Mouse (Mus musculus) right cerebral cortex, adult 18-20 months (tissue): ENCODE data around the gene Lkaaear1.

Experiments
- DNase-seq: peaks from one replicate; pipeline ENCODE4 v3.0.0; 2022; ENCODE audit warnings: mixed read lengths

Lkaaear1 gene

DNA sequence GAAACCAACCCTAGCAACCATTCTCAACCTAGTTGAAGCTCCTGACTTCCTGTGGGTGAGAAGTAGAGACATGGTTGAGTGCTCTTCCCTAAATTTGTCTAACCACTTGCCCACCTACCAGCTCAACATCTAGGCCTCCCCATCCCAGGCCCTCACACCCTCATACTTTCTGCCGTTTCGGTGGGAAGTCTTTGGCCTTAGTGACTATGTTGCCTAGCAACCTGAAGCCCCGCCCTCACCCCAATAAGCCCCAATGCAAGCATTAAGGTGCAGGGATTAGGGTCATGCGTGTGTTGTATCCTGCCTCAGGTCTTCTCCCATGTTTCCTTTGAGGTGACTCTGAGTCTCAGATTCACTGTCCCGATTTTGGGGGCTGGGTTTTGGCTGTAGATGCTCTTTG is at the start of gene Lkaaear1:
TSS of gene Lkaaear1 (minus strand) at position 202 of the 400 bp plus-strand sequence.
- DNase-seq = no peak

DNA sequence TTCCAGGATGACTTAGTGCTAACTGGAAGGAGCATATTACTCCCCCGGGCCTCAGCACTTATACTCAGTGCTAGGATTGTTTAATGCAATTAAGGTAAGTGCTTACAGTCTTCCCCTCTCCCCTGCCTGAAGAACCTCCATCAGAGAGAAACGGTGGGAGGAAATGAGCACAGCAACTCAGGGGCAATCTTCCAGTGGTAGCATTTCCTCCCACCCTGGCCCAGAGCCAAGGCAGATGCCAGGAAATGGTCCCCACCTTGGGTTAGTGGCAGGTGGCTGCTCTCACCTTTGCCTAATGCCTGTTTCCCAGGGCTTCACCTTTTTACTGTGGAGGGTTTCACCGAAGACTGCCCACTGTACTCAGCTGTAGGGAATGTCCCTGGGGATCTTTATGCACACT is 31.8 kb upstream of the Lkaaear1 start:
- DNase-seq = no peak

DNA sequence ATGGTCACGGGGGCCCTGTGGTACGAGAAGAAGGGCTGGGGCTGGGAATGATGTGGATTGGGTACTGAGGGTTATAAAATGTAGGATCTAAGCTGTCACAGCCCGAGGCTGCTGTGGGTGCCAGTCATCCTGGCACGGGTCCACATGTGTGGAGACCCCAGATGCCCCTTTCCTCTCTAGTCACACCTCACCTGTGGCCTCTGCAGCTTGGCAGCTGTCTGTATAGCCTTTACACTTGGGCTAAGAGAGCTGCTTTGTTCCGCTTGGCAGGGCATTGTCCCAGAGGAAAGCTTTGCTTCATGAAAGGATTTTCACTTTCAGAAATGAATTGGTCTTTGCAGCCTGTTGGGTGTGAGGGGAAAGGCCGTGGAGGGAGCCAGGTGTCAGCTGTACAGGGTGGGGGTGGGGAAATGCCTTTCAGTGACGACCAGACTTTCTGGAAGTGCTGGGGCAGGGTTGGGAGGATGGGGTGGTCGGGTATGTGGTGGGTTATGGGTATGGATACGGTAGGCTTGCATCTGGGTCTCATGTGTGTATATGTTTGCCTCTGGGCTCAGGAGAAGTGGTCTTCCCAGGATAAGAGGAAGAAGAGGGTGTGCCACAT is 29.5 kb upstream of the Lkaaear1 start:
- DNase-seq = no peak

DNA sequence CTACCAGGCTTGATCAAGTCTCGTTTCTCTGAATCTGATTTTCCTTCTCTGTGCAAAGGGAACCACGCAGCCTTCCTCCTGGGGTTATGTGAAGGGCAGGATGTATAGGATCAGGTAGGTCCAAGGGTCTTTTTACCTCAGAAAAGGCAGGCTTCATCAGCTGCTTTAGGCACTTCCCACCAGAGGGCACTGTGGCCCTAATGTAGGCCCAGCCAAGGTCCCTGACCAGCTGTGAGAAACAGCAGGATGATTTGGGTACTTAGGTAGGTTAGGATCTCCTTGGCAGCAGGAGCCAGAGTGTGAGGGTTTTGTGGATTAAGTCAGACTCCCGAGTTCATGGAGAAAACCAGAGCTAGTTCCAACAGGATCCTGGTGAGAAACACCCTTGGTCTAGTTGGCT is 24.0 kb upstream of the Lkaaear1 start:
- no peak for DNase-seq

DNA sequence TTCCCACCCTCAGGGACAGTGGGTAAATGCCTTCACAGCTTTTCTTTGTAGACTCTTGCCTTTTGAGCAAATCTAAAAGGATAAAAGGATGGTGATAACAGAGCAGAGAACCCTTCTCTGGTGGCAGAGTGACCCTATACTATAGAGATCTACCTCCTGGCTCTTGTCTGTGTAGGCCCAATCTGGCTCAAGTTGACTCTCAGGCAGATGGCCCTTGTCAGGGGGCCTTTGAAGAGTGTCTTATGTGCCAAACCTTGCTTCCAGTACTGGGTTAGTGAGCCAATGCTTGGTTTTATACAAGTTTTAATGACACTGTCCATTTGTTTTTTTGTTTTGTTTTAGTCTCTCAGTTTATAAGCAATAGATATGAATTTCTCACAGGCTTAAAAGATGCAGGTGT is 23.0 kb upstream of the Lkaaear1 start:
- DNase-seq = no peak

DNA sequence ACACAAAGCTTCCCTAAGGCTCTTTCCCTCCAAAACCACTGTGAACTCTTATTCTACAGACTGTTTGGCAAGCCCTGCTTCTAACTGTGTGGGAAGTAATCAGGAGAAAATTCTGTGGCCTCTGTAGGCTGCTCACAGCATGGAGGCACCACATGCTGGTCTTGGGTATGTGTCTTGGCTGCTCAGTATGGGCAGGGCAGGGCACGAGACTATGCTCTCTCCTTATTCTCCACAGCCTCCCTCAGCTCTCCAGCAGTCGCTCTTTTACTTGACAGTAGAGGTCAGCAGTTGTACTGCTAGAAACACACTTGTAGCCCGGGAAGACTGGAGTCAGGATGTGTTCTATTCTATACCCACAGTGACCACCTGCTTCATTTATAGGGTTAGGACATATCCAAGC is 21.8 kb upstream of the Lkaaear1 start:
- no peak for DNase-seq

DNA sequence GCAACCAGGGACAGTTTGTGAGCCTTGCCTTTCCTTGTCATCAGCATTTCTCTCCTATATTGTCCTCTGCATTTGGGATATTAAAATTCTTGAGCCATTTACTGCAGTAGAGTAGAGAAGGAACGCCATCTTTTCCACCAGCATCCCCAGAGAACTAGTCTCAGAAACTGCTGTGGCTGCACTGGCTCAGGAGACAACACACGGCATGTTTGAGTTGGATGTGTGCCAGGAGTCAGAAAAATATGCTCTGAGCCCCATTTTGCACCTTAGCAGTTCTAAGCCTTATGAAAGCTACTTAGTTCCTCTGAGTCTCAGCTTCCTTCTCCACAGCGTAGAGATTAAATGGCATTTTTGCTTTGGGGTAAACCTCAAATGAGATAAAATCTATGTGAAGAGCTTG is 18.7 kb upstream of the Lkaaear1 start:
- no peak for DNase-seq

DNA sequence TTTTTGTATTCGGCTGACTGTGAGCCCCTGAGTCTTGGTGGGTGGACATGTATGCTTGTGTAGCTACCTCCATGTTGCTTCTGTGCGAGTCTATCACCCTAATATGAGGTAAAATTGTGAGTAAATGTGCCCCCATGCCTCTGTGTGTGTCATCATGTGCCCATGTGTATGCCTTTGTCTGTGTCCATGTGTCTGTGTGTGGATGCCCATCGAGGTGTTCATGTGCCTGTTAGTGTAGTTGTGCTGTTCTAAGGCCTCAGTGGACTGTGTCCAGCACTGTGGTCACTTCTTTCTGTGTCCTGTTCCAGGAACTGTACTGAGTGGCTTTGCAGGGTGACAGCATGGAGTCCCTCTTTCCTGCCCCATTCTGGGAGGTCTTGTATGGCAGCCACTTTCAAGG is 17.1 kb upstream of the Lkaaear1 start:
- no peak for DNase-seq

DNA sequence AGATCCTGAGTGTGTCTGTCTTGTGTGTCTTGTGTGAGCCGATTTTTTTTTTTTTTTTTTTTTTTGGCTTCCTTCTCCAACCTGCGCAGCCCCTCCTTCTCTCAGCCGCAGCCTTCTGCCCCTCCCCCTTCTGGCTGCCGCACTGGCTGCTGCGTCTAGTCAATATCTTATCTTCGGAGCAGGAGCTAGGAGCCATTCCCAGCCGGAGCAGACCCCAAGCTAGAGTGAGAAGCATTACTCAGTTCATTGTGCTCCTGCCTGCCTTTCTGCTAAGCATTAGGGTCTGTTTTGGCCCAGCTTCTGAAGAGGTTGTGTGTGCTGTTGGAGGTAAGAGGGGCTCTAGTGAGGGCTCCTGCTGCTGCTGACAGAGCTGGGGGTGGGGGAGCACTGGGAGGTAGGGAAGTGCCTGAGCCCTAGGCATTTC is 16.7 kb upstream of the Lkaaear1 start, which contains the start of gene Oprl1:
TSS of gene Oprl1 (plus strand) at position 114 of the 424 bp plus-strand sequence.
- DNase-seq = peak; percentile 78

DNA sequence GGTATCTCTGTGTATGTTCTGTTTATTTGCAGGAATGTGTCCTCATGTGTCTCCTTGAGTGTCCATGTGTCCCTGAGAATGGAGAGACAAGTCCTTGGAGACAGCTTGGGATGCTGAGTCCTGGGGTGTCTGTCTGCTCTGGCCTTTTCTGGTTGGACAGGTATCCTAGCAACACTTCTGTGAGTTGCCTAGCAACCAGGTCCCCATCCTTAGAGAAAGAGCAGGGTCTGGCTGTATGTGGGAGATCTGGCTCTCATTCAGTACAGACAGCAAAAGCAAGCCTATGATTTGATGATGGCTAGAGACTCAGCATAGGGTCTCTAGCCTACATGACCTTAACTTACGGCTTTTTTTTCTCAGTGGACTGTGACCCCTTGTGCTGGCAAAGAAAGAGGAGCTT is 15.5 kb upstream of the Lkaaear1 start:
- DNase-seq = peak; percentile 75

DNA sequence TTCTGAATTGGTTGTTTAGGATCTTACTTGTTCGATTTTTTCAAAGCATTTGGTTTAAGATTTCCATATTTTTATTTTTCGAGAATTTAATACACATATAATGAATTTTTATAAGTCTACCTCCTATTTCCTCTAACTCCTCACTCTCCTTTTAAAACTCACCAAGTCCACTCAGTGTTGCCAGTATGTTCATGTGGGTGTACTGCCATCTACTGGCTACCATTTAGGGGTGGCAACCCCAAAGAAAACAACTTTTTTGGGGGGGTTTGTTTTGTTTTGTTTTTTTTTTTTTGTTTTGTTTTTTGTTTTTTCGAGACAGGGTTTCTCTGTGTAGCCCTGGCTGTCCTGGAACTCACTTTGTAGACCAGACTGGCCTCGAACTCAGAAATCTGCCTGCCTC is 8.4 kb upstream of the Lkaaear1 start:
- DNase-seq = no peak

DNA sequence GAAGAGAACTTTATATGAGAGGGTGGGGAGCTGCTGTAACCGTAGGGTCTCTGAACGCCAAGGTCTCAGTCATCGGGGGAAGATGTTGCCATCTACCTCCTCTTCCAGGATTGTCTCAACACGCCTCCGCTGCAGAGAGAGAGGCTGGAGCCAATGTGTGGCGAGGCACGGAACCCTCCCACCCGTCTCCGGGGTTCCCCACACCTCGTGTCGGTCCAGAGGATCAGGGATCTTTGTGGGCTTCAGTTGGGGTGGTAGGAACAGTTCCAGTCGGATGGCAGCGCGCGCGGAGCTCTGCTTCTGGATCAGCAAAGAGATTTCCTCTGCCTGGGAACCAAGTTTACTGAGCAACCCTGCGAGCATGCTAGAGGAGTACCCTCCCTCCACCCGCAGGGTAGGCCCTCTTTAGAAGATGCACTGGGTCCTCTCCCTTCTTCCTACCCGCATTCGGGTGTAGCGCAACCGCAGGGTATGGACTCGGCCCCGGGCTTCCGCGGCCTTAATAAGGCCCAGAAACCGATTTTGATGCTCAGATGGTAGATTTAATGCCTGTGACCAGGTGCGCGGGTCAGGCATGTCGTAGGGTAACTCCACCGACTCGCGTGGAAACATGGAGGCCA is 1.3 kb downstream of the Lkaaear1 start:
- no peak for DNase-seq

DNA sequence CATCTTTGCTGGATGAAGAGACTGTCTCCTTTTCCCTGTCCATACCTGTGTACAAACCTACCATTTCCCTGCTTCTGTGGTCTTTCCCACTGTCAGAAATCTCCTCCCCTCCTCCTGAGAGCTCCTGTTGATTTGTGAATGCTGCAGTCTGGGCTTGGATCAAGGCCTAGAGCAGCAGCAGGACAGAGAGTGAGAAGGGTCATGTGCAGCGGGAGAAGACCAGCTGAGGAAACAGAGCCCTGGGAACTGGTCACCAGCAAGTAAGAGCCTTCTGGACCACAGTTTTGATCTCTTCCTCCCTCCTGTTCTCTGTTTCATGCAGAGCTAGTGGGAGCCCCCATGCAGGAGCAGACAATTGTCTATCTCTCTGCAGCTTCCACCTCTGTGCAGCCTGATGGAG is 2.5 kb downstream of the Lkaaear1 start:
- no peak for DNase-seq

DNA sequence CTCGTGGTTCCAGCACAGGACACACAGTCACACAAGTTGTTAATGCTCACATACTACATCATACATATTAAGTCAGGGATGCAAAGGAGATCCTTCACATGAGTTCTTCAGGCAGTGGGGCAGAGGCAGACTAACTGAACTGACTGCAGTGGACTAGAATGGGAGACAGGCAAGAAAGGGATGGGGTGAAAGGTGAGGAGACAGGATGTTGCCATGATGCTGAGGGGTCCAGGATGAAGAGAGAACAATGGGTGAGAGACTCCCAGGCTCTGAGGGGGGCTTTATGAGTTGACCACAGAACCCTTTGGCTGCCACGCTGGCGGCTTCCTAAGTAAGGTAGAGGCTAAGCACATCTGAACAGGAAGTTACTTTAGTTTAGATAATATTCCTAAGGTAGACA is 3.7 kb downstream of the Lkaaear1 start:
- DNase-seq = no peak

DNA sequence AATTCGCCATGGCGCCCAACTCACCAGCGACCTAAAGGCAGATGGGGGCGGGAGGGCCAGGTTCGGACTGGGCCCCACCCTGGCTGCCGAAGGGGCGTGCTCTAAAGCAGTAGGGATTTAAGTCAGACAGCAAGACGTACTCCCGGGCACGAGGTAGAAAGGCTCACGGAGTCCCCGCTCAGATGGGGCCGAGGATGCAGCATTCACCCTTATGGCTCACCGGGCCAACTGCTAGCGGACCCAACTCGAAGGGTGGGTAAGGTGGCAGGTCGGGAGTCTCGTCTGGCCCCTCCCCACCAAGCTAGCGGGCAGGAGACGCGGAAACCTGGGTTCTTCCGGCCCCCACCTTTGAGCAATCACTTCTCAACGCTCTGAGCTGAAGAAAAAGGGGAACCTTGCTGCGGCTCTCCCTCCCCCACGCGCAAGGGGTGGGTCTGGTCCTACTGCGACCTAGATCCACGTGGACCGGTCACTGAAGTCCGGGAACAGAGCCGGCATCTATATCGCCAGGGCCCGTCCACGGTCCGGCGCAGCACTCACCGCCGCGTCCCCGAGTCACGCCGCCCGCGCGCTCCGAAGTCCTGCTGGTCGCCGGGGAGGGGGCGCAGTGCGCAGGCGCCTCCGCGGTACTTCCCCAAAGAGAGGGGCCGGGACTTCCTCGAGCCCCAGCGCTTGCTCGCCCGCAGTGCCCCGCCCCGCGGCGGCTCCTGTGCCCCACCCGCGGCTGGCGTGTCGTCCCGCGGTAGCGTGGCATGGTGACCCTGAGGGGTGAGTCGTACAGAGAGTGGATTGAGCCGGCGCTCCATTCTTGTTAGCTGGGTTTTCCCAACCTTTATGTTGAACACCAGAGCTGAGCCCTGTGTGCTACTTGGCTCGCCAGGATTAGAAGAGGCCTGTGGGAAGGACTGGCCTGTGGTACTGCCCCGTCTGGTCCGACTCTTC is 4.6 kb downstream of the Lkaaear1 start, which contains the start of gene Rgs19:
TSS of gene Rgs19 (minus strand) at position 639 of the 942 bp plus-strand sequence.
- DNase-seq = peak; percentile 86

DNA sequence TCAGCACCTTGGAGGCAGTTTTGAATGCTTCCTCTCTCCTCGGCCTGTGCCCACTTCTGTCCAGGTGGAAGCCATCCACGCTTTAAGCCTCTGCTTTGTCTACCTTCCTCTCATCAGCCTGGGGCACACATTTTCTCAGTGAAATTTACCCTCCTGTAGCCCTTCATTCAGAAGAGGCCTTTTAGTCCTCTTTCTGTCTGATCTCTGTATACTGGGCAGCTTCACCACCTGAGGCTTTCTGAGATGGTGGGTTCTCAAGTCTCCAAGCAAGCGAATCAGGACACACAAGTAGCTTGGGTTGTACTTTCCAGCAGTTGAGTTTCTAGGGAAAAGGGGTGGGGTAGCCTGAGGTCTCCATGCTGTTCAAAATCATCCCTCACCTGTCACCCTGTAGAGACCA is 5.9 kb downstream of the Lkaaear1 start:
- DNase-seq = no peak

DNA sequence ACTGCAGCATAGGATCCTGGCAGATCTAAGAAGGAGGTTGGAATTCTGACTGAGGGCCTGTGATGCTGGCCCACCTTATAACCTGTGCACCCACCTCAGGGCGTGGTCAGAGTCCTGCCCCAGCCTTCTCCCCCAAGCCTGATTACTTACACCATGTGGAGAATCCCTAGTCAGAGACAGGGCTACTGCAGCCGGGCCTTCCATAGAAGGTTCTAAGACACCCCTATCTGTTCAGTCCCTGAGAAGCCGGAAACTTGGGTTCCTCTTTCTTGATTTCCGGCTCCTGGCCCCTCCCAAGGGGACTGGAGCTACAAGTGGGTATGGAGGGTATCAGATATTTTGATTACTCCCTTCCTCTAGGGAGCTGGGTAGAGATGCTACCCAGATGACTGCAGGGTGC is 6.7 kb downstream of the Lkaaear1 start:
- DNase-seq = no peak

DNA sequence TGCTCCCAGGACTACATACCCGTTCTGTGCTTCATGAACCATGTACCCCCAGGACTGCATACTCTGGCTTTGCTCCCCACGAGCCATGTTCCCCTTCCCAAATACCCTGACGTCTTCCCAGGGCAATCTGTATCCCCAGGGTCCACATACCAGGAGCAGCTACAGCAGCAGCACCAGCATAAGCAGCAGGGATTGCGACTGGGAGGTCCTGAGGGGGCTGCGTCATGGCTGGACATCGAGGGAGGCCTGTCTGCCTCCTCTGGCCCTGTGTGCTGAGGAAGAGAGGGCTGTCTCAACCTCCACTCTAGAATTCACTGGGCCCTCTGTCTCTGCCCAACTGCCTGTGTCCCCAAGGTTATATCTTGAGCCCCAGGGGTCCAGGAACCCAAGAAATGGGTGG is 7.2 kb downstream of the Lkaaear1 start:
- no peak for DNase-seq

DNA sequence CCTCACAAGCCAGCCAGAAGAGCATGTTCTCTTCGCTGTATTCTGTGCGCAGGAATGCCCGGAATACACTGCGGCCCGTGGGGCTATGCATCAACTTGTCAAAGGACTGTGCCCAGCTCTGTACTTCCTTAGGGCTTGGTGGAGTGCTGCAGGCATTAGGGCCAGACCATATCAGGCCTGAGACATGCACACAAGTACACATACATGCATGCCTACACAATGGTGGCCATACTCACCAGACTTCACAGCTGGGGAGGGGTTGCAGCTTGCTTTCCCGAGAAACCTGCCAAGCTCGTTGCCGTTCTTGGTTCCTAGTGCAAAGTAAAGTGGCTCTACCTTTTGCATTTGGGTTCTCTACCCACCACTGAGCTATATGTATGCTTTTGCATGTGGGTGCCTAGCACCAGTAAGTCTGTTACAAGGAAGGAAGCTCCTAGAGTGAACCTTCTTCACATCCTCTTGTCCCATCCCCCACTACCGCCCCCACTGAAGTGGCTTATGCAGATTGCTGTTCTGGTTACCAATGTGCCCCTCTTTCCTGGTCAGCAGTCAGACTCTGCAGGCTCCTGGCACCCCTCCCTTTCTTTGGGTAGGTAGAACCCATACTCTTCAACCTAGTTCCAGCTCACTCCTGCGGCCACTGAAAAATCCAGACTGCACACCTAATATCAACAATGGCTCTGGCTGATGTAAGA is 8.6 kb downstream of the Lkaaear1 start:
- DNase-seq = no peak

DNA sequence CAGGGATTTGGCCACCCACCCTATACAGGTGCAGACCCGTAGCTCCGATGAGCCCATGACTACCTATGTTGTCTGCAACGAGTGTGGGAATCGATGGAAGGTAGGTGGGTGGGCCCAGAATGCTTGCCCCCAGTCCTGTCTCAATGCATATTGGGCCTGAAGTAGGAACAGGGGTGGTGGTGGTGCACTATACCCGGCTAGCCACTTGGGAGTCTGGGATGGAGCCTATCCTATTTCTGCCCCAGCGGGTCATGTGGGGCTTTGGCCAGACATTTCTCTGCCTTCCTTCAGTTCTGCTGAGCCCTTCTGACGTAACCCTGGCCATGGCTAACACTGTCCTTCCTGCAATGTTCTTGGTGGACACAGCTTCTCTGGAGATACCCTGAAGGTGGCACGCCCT is 10.7 kb downstream of the Lkaaear1 start:
- DNase-seq = no peak

DNA sequence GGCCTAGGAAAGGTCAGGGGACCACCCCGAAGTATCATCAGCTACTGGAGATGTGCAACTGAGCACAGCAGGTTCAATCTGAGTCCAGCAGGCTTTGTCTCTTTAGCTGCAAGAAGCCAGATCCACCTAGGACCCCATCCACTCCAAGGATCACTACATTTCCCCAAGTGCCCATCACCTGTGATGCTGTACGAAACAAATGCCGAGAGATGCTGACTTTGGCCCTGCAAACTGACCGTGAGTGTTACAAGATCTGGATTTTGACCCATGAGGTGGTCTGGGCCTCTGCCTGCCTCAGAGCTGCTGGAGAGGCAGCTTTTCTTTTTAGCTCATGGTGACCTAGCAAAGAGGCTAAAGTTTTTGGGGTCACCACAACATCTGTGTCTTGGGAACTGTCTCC is 12.6 kb downstream of the Lkaaear1 start:
- no peak for DNase-seq

DNA sequence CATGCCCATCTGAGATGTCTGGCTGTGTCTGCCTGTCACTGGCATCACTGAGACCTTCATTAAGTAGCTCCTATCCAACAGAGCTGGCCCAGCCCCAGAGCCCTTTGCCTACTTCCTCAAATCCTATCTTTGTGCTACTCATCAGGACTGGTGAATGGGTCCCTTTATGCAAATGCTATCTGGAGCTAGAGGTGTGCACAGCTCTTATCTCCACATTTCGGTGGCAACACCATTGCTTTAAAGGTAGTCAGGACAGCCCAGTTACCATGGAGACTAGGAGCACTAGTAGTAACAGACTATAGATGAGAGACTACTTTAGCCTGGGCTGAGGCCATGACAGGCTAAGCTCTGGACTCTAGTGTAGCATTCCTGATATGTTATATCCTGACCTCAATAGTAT is 13.5 kb downstream of the Lkaaear1 start:
- no peak for DNase-seq

DNA sequence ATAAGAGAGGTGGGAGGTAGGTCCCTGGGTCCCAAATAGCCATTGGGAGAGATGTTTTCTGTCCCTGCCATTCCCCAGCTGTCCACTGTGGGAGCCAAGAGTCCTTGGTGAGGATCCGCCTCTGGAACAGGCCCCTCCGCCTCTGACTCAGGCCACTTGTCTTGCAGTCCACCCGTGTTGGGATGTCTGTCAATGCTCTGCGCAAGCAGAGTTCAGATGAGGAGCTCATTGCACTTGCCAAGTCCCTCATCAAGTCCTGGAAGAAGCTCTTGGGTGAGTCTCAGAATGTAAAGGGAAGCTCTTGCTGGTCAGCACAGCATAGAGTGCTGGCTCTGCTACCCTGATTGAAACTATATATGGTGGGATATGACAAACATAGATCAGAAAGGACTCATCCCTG is 14.9 kb downstream of the Lkaaear1 start:
- DNase-seq = no peak
